Mouse (Mus musculus): ENCODE data around the gene Morn3. TPM values are rescaled to one million over a fixed set of nuclear protein-coding genes. Genes with fewer than 3 reads are reported as not detected.

The Morn3 gene
- total and polyA plus RNA-seq, 3 experiments, result not detected

- DNase-seq (ENCODE audit: extremely low read depth), result no peak
- no peaks in the 10 kb centered on the region for H3K27me3 ChIP-seq (replicated peaks)
- H3K4me3 ChIP-seq (replicated peaks in 1 of 3; ENCODE audit: low read depth in 2 of 3, low read length in 2 of 3, poor library complexity in 1 of 3), result no peak overlapping the region
- no peak overlapping the region for H3K4me2 ChIP-seq (ENCODE audit: insufficient read depth, low read depth, poor library complexity, severe bottlenecking)
- no peak overlapping the region for H3K27ac ChIP-seq (ENCODE audit: insufficient read depth, low read depth)
- dilution Hi-C loops (cut with MboI; ENCODE audit: extremely low pct_ligation_motif_present, extremely low pct_unique_long_range_greater_than_20kb, low sequenced_read_pairs), result no loop called here
- H3K36me3 ChIP-seq (replicated peaks in 1 of 2; ENCODE audit: control insufficient read depth in 1 of 2, insufficient read depth in 1 of 2, low read length in 1 of 2), result peaks cover 0 to 43% of the 10 kb centered on the region in 2 experiments
- H3K79me2 ChIP-seq (replicated peaks; ENCODE audit: control insufficient read depth, extremely low read depth, insufficient read depth, poor library complexity, severe bottlenecking), result no peaks in the 10 kb centered on the region; the same call in 1 of the 2 replicates
- no peak for TF ChIP-seq CTCF (conservative IDR thresholded peaks at IDR 0.05 in 1 of 2, IDR thresholded peaks at IDR 0.05 in 1 of 2; ENCODE audit: low read depth in 2 of 2, low read length in 2 of 2)
- H3K9me3 ChIP-seq (replicated peaks; ENCODE audit: low read length), result no peaks in the 10 kb centered on the region
- peaks cover 4 to 48% of the 10 kb centered on the region in 2 experiments for H3K4me1 ChIP-seq (ENCODE audit: control insufficient read depth in 1 of 2, insufficient read depth in 2 of 2)
- no peak overlapping the region for H3K9ac ChIP-seq (ENCODE audit: insufficient read depth, low read depth)
- in situ Hi-C loops (cut with MboI; ENCODE audit: low pct_ligation_motif_present, low pct_unique_long_range_greater_than_20kb, low sequenced_read_pairs), result no loop called here
These were observed 27.3 kb downstream of the Morn3 start for GRCm38 (mm10) chr5:123019336-123020016.

- H3K36me3 ChIP-seq (replicated peaks in 1 of 2; ENCODE audit: control insufficient read depth in 1 of 2, insufficient read depth in 1 of 2, low read length in 1 of 2), result peaks cover 0 to 35% of the 10 kb centered on the region in 2 experiments
- in situ Hi-C loops (cut with MboI; ENCODE audit: low pct_ligation_motif_present, low pct_unique_long_range_greater_than_20kb, low sequenced_read_pairs), result no loop called here
- no peak overlapping the region for H3K9ac ChIP-seq (ENCODE audit: insufficient read depth, low read depth)
- no peak overlapping the region for H3K4me2 ChIP-seq (ENCODE audit: insufficient read depth, low read depth, poor library complexity, severe bottlenecking)
- TF ChIP-seq ELF1 (IDR thresholded peaks at IDR 0.05; ENCODE audit: low read depth, low read length) (no peak), EP300 (IDR thresholded peaks at IDR 0.05; ENCODE audit: low read length) (no peak), MEF2A (IDR thresholded peaks at IDR 0.05; ENCODE audit: borderline replicate concordance, low read depth, low read length) (no peak), NELFE (IDR thresholded peaks at IDR 0.05; ENCODE audit: low read depth, low read length) (no peak), HCFC1 (IDR thresholded peaks at IDR 0.05; ENCODE audit: low read depth, low read length) (no peak), SMC3 (IDR thresholded peaks at IDR 0.05; ENCODE audit: low read depth, low read length) (no peak), ZMIZ1 (IDR thresholded peaks at IDR 0.05; ENCODE audit: low read depth, low read length) (no peak), RCOR1 (conservative IDR thresholded peaks at IDR 0.05; ENCODE audit: low read depth, low read length) (no peak), MAX (IDR thresholded peaks at IDR 0.05; ENCODE audit: low read length) (no peak), CHD1 (IDR thresholded peaks at IDR 0.05; ENCODE audit: low read depth, low read length) (no peak)
- DNase-seq (ENCODE audit: extremely low read depth), result no peak
- no peaks in the 10 kb centered on the region; the same call in 1 of the 2 replicates for H3K79me2 ChIP-seq (replicated peaks; ENCODE audit: control insufficient read depth, extremely low read depth, insufficient read depth, poor library complexity, severe bottlenecking)
- H3K4me3 ChIP-seq (replicated peaks in 1 of 3; ENCODE audit: low read depth in 2 of 3, low read length in 2 of 3, poor library complexity in 1 of 3), result no peak overlapping the region
- H3K9me3 ChIP-seq (replicated peaks; ENCODE audit: low read length), result no peaks in the 10 kb centered on the region
- dilution Hi-C loops (cut with MboI; ENCODE audit: extremely low pct_ligation_motif_present, extremely low pct_unique_long_range_greater_than_20kb, low sequenced_read_pairs), result no loop called here
- H3K27ac ChIP-seq (ENCODE audit: insufficient read depth, low read depth), result no peak overlapping the region
- no peaks in the 10 kb centered on the region for H3K27me3 ChIP-seq (replicated peaks)
- peaks cover 8 to 61% of the 10 kb centered on the region in 2 experiments for H3K4me1 ChIP-seq (ENCODE audit: control insufficient read depth in 1 of 2, insufficient read depth in 2 of 2)
These were observed 29.3 kb downstream of the Morn3 start for GRCm38 (mm10) chr5:123017504-123017903.

GRCm38 (mm10) chr5:123015915-123016314 is 30.9 kb downstream of the Morn3 start:
- H3K79me2 ChIP-seq (replicated peaks; ENCODE audit: control insufficient read depth, extremely low read depth, insufficient read depth, poor library complexity, severe bottlenecking), result no peaks in the 10 kb centered on the region; the same call in 1 of the 2 replicates
- H3K9ac ChIP-seq (ENCODE audit: insufficient read depth, low read depth), result peak overlapping the region; percentile 73; the same call in 1 of the 2 replicates
- no peaks in the 10 kb centered on the region for H3K9me3 ChIP-seq (replicated peaks; ENCODE audit: low read length)
- in situ Hi-C loops (cut with MboI; ENCODE audit: low pct_ligation_motif_present, low pct_unique_long_range_greater_than_20kb, low sequenced_read_pairs), result no loop called here
- DNase-seq (ENCODE audit: extremely low read depth), result peak; percentile 58
- H3K4me3 ChIP-seq (replicated peaks in 1 of 3; ENCODE audit: low read depth in 2 of 3, low read length in 2 of 3, poor library complexity in 1 of 3), result peak overlapping the region; percentile 75 to 86 (median 82)
- H3K27me3 ChIP-seq (replicated peaks), result no peaks in the 10 kb centered on the region
- dilution Hi-C loops (cut with MboI; ENCODE audit: extremely low pct_ligation_motif_present, extremely low pct_unique_long_range_greater_than_20kb, low sequenced_read_pairs), result no loop called here
- peak overlapping the region; percentile 88 for H3K4me2 ChIP-seq (ENCODE audit: insufficient read depth, low read depth, poor library complexity, severe bottlenecking)
- peak overlapping the region; percentile 69; the same call in 1 of the 2 replicates for H3K27ac ChIP-seq (ENCODE audit: insufficient read depth, low read depth)
- H3K4me1 ChIP-seq (ENCODE audit: control insufficient read depth in 1 of 2, insufficient read depth in 2 of 2), result peaks cover 8 to 62% of the 10 kb centered on the region in 2 experiments
- peaks cover 0 to 29% of the 10 kb centered on the region in 2 experiments for H3K36me3 ChIP-seq (replicated peaks in 1 of 2; ENCODE audit: control insufficient read depth in 1 of 2, insufficient read depth in 1 of 2, low read length in 1 of 2)
- TF ChIP-seq SIN3A (IDR thresholded peaks at IDR 0.05; ENCODE audit: low read length) (no peak; the same call in 1 of the 2 replicates), HCFC1 (IDR thresholded peaks at IDR 0.05; ENCODE audit: low read depth, low read length) (no peak), RAD21 (IDR thresholded peaks at IDR 0.05; ENCODE audit: low read depth, low read length) (no peak), CHD2 (IDR thresholded peaks at IDR 0.05; ENCODE audit: low read length) (no peak), MEF2A (IDR thresholded peaks at IDR 0.05; ENCODE audit: borderline replicate concordance, low read depth, low read length) (no peak), E2F4 (IDR thresholded peaks at IDR 0.05; ENCODE audit: insufficient replicate concordance, low read depth, low read length) (no peak), TCF12 (IDR thresholded peaks at IDR 0.05; ENCODE audit: low read depth, low read length) (no peak), GABPA (IDR thresholded peaks at IDR 0.05; ENCODE audit: insufficient replicate concordance, low read depth, low read length) (no peak), USF2 (conservative IDR thresholded peaks at IDR 0.05; ENCODE audit: low read depth, low read length) (no peak), BHLHE40 (IDR thresholded peaks at IDR 0.05; ENCODE audit: low read depth, low read length) (no peak), MAZ (IDR thresholded peaks at IDR 0.05; ENCODE audit: low read depth, low read length) (no peak), ETS1 (conservative IDR thresholded peaks at IDR 0.05; ENCODE audit: low read depth, low read length) (no peak), ZC3H11A (IDR thresholded peaks at IDR 0.05; ENCODE audit: low read depth, low read length) (no peak), SMC3 (IDR thresholded peaks at IDR 0.05; ENCODE audit: low read depth, low read length) (no peak), TBP (conservative IDR thresholded peaks at IDR 0.05; ENCODE audit: low read depth, low read length) (no peak), POLR2A (IDR thresholded peaks at IDR 0.05; ENCODE audit: low read depth, low read length) (no peak), RCOR1 (conservative IDR thresholded peaks at IDR 0.05; ENCODE audit: low read depth, low read length) (no peak), ZNF384 (IDR thresholded peaks at IDR 0.05; ENCODE audit: low read depth, low read length) (no peak)
